Mouse (Mus musculus) embryonic facial prominence, embryonic 12.5 days (tissue): ENCODE results near the gene Slc5a5. TPM values are rescaled to one million over a fixed set of nuclear protein-coding genes. Genes with fewer than 3 reads are reported as not detected.
"Not testable (repeated sequence)": the region's sequence is repeated elsewhere in the genome, so short reads cannot be mapped to it uniquely, and the experiment has no call there.

Experiments used
- ATAC-seq: fragments of 200-750 bp; cut with Nextera tagmentation; 2 replicates; pipeline ENCODE4 v1.8.0; 2017; ENCODE audit not compliant: insufficient number of reproducible peaks, insufficient read depth, low FRiP score, low TSS enrichment
- H3K27ac ChIP-seq: fragments of 300-500 bp; sonication (generic); 2 replicates; pipeline ENCODE4 v1.5.1; 2016; ENCODE audit warnings: mild to moderate bottlenecking
- H3K27me3 ChIP-seq: fragments of 300-500 bp; sonication (generic); 2 replicates; pipeline ENCODE4 v1.6.1; 2016; ENCODE audit warnings: mild to moderate bottlenecking, moderate library complexity
- H3K36me3 ChIP-seq: fragments of 300-500 bp; sonication (generic); 2 replicates; pipeline ENCODE4 v1.6.1; 2016; ENCODE audit warnings: mild to moderate bottlenecking
- H3K4me1 ChIP-seq: fragments of 300-500 bp; sonication (generic); 2 replicates; pipeline ENCODE4 v1.6.1; 2016
- H3K4me2 ChIP-seq: fragments of 300-500 bp; sonication (generic); replicated peaks from 2 replicates; pipeline ENCODE4 v1.6.1; 2016; ENCODE audit warnings: mild to moderate bottlenecking, moderate library complexity
- H3K4me3 ChIP-seq: fragments of 300-500 bp; sonication (generic); 2 replicates; pipeline ENCODE4 v1.5.1; 2016; ENCODE audit warnings: mild to moderate bottlenecking
- H3K9ac ChIP-seq: fragments of 300-500 bp; sonication (generic); 2 replicates; pipeline ENCODE4 v1.6.1; 2016; ENCODE audit warnings: mild to moderate bottlenecking, moderate library complexity
- H3K9me3 ChIP-seq: fragments of 300-500 bp; sonication (generic); 2 replicates; pipeline ENCODE4 v1.6.1; 2016; ENCODE audit warnings: mild to moderate bottlenecking, moderate library complexity
- WGBS: fragments of 180-500 bp; shearing (Covaris S2); methylation state at CpG from one replicate; pipeline ENCODE4 v1.1.7; 2016; 5-methylcytosine and 5-hydroxymethylcytosine counted together
- polyA plus RNA-seq: library from polyadenylated mRNA; unstranded; fragments of >200 nt; fragmentation: Nextera tagmentation; extraction: Ambion mirVana; gene quantifications from 2 replicates; pipeline ENCODE4 v1.2.1, GENCODE M21; 2016

Gene Slc5a5
- polyA plus RNA-seq, 1 experiment from 2014 or later: 0.20 TPM

GRCm38 (mm10) chr8:70902211-70902610 is 9.7 kb upstream of the Slc5a5 start:
- no peak overlapping the region for H3K9ac ChIP-seq
- no peaks in the 10 kb centered on the region for H3K9me3 ChIP-seq
- H3K36me3 ChIP-seq: no peaks in the 10 kb centered on the region
- 36% methylated on average over 5 of the region's 5 CpGs for WGBS
- peaks cover 18% of the 10 kb centered on the region for H3K4me1 ChIP-seq
- no peak overlapping the region for H3K27ac ChIP-seq
- H3K4me3 ChIP-seq: no peak overlapping the region
- H3K4me2 ChIP-seq: no peak overlapping the region
- no peak for ATAC-seq
- H3K27me3 ChIP-seq: 0 out of 2 replicates have a peak, but pooled peaks cover 7% of the 10 kb centered on the region

GRCm38 (mm10) chr8:70900872-70901387 is 8.4 kb upstream of the Slc5a5 start:
- WGBS: 67% methylated on average over 2 of the region's 2 CpGs
- ATAC-seq: no peak
- Histone ChIP-seq H3K27ac (no peak overlapping the region), H3K36me3 (no peaks in the 10 kb centered on the region), H3K4me2 (no peak overlapping the region), H3K9me3 (no peaks in the 10 kb centered on the region), H3K4me1 (peaks cover 19% of the 10 kb centered on the region), H3K4me3 (no peak overlapping the region), H3K27me3 (0 out of 2 replicates have a peak, but pooled peaks cover 7% of the 10 kb centered on the region), H3K9ac (no peak overlapping the region)

DNA sequence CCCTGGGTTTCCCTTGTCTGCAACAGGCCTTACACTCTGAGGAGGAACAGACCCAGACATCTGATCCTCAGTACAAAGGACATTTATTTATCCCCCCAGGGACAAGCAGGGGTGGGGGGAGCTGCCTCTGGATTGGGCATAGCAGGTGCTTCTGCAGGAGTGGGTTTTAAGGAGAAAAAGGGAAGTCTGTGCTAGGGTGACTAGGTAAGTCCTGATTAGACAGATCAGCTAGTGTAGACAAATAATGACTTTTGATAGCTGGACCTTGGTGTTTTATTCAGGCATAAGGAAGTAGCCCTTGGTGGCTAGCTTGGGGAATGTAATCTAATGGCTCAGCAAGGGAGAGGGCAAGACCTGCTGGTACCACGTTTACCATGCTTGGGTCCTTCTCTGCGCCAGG is 6.7 kb upstream of the Slc5a5 start:
- peaks cover 22% of the 10 kb centered on the region for H3K4me1 ChIP-seq
- WGBS: 82% methylated on average over 2 of the region's 2 CpGs
- no peaks in the 10 kb centered on the region for H3K9me3 ChIP-seq
- no peak overlapping the region for H3K27ac ChIP-seq
- no peak for ATAC-seq
- H3K36me3 ChIP-seq: peaks cover 16% of the 10 kb centered on the region
- H3K27me3 ChIP-seq: peaks cover 16% of the 10 kb centered on the region
- no peak overlapping the region for H3K4me3 ChIP-seq
- no peak overlapping the region for H3K9ac ChIP-seq
- H3K4me2 ChIP-seq: no peak overlapping the region

DNA sequence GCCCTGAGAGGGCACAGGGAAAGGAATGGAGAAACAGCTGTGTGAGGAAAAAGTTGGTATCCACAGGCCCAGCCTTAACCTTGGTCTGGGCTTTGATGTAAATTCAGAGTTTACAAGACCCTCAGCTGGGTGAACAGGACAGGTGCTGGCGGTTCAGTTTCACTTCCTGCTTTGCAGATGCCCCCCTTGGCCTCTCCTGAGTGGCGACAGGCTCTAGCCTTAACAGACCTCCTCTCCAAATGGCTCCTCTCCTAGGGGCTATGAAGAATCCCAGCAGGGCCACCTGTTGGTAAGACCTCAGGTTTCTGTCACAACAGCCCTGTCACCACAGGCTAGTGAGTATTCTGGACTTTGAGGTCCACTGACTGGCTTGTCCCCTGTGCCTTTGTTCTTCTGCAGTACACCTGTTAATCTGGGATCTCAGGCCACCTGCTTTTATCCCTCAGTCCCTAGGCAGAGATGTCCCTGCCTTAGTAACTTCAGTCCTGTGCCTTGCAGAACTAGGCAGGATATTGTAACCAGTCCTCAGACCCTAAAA is 6.2 kb upstream of the Slc5a5 start:
- 0 out of 2 replicates have a peak overlapping the region, but pooled peaks have one; percentile 30 for H3K27ac ChIP-seq
- H3K36me3 ChIP-seq: peaks cover 21% of the 10 kb centered on the region
- no peak for ATAC-seq
- no peaks in the 10 kb centered on the region for H3K9me3 ChIP-seq
- H3K4me2 ChIP-seq: peak overlapping the region; percentile 74; the same call in 1 of the 2 replicates
- H3K27me3 ChIP-seq: peaks cover 21% of the 10 kb centered on the region
- peaks cover 22% of the 10 kb centered on the region for H3K4me1 ChIP-seq
- peak overlapping the region; percentile 77; the same call in 1 of the 2 replicates for H3K9ac ChIP-seq
- 52% methylated on average over 2 of the region's 2 CpGs for WGBS
- peak overlapping the region; percentile 89; the same call in 1 of the 2 replicates for H3K4me3 ChIP-seq

DNA sequence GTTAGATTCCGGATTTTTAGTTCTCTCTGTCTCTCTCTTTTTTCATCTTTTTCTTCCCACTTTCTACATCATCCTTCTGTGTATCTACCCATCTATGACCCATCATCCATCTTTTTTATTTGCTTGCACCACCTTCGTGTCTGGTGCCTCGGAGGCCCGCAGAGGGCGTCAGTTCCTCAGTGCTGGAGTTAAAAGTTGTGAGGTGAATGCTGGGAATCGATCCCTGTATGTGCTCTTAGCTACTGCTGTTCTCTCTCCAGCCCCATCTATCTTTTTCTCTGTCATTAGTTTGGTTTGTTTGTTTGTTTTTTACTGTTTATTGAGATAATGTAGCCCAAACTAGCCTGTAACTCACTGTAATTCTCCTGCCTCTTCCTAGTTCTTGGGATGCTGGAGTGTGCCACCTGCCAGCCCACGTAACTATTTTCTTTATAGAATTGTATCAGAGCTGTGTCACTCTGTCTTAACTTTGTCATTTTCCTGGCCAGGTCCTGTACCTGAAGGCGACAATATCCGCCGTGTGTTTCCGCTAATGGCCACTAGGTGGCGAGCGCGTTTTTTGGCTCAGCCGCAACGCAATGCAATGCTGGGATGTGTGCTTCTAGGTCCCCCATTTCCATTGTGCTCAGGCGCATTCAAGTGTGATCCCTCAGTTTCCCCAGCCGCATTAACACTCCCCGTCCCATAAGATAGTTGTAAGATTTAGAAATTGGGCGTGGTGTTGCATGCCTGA is 5.3 kb upstream of the Slc5a5 start:
- Histone ChIP-seq H3K9ac (peak overlapping the region; percentile 77), H3K27ac (peak overlapping the region; percentile 89), H3K4me2 (peak overlapping the region; percentile 74), H3K4me1 (peaks cover 29% of the 10 kb centered on the region), H3K36me3 (peaks cover 26% of the 10 kb centered on the region), H3K27me3 (peaks cover 26% of the 10 kb centered on the region), H3K4me3 (peak overlapping the region; percentile 89), H3K9me3 (no peaks in the 10 kb centered on the region)
- peak; percentile 13; the same call in 1 of the 2 replicates for ATAC-seq
- under 1% methylated on average over 20 of the region's 20 CpGs for WGBS

- under 1% methylated on average over 60 of the region's 60 CpGs for WGBS
- no peaks in the 10 kb centered on the region for H3K9me3 ChIP-seq
- peak within 1 kb of the TSS; percentile 89 for H3K4me3 ChIP-seq
- ATAC-seq: peak; percentile 98
- H3K4me1 ChIP-seq: peaks cover 36% of the 10 kb centered on the region
- H3K4me2 ChIP-seq: peak within 1 kb of the TSS; percentile 85
- peaks cover 26% of the 10 kb centered on the region for H3K36me3 ChIP-seq
- H3K27ac ChIP-seq: peak within 1 kb of the TSS; percentile 89
- peak within 1 kb of the TSS; percentile 93 for H3K9ac ChIP-seq
- H3K27me3 ChIP-seq: peaks cover 30% of the 10 kb centered on the region
Observed at GRCm38 (mm10) chr8:70897021-70897680, 4.6 kb upstream of the Slc5a5 start, which contains the start of gene Rpl18a. Gene Rpl18a (minus strand): TSS chr8:70897412.

- H3K4me2 ChIP-seq: peak overlapping the region; percentile 85
- ATAC-seq: no peak
- no peaks in the 10 kb centered on the region for H3K9me3 ChIP-seq
- peak overlapping the region; percentile 93 for H3K9ac ChIP-seq
- 3% methylated on average over 25 of the region's 25 CpGs for WGBS
- peaks cover 42% of the 10 kb centered on the region for H3K4me1 ChIP-seq
- H3K27ac ChIP-seq: peak overlapping the region; percentile 80; the same call in 1 of the 2 replicates
- H3K27me3 ChIP-seq: peaks cover 36% of the 10 kb centered on the region
- peaks cover 26% of the 10 kb centered on the region for H3K36me3 ChIP-seq
- peak overlapping the region; percentile 89 for H3K4me3 ChIP-seq
Observed at GRCm38 (mm10) chr8:70896316-70897020, 3.9 kb upstream of the Slc5a5 start.

DNA sequence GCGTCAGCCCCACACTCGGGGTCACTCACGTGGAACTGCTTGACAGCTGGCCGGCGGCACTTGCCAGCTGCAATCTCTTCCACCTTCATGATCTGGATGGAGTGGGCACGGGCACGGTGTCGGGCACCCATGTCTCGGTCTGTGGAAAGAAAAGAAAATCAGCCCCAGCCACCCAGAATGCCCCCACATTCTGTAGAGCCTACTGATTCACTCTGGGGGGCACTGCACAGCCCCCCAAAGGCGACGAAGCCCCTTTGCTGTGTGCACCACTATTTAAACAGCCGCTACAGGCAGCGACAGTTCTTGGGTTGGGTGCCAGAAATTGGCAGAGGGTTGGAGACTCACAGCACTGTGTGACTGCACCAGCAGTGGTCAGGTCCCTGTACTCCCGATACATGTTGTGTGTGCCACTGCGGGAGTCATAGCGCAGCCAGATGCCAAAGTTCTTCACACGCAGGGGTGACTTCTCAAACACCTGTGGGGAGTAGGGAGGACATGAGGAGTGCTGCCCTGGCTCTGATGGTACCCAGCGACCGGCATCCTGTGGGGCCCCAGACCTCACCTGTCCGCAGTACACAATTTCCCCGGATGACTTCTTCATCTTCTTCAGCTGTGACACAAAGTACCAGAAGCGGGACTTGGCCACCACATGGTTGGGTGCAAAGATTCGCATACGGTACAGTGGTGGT is 3.2 kb upstream of the Slc5a5 start:
- peak overlapping the region; percentile 93 for H3K9ac ChIP-seq
- H3K27me3 ChIP-seq: peaks cover 44% of the 10 kb centered on the region
- H3K4me2 ChIP-seq: peak overlapping the region; percentile 85
- not testable (repeated sequence) for H3K27ac ChIP-seq, ATAC-seq, H3K9me3 ChIP-seq
- peaks cover 45% of the 10 kb centered on the region for H3K4me1 ChIP-seq
- WGBS: 84% methylated on average over 24 of the region's 24 CpGs
- H3K4me3 ChIP-seq: peak overlapping the region; percentile 89
- H3K36me3 ChIP-seq: peaks cover 26% of the 10 kb centered on the region

DNA sequence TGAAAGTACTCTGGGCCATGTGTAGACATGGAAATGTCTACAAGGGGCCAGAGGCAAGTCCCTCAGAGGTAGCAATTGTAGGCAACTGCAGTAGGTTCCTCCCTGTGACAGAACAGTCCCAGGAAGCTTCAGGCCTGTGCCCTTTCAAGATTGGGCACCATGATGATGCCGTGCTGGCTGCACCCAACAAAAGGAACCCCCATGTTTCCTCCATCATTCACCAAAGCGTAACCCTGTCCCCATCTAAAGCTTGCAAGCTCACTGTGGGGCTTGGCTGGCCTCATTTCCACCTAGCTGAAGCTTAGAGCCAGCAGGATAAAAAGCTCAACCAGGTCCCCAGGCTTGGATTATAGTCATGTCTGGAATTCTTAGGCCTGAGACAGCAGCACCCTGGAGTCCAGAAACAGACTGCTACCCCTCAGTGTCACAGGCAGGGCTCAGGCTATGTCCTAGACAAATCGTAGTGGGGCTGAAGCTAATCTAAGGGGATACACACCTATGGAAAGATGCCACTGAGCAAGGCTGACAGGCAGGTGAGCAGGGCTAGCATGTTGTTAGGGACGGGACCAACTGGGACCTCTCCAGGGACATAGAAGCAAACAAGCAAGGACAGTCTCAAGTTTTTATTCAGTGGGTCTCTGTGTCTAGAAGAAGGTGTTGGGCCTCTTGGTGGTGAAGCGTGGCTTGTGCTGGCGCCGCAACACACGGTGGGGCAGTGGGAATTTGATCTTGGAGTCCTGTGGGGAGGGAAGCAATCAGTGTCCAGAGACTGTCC is 2.4 kb upstream of the Slc5a5 start:
- Histone ChIP-seq H3K27me3 (peaks cover 51% of the 10 kb centered on the region), H3K9ac (no peak overlapping the region), H3K36me3 (peaks cover 26% of the 10 kb centered on the region), H3K9me3 (no peaks in the 10 kb centered on the region), H3K4me1 (peaks cover 45% of the 10 kb centered on the region), H3K4me3 (no peak overlapping the region), H3K27ac (no peak overlapping the region), H3K4me2 (no peak overlapping the region)
- 86% methylated on average over 8 of the region's 8 CpGs for WGBS
- ATAC-seq: no peak

DNA sequence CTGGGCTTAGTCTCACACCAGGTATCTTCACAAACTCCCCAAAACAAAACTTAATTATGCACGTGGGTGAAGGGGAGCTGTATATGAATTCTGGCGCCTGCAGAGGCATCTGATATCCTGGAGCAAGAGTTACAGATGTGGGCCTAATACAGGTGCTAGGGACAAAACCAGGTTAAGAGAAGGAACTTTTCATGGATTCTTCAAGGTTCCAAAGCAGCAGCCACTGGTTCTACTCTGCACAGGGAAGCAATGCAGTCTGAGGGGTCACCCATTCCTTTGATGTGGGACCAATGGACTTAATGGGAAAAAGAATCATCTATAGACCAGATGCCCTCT is 1.8 kb upstream of the Slc5a5 start:
- ATAC-seq: no peak
- WGBS: 62% methylated on average over 2 of the region's 2 CpGs
- Histone ChIP-seq H3K9me3 (no peaks in the 10 kb centered on the region), H3K36me3 (peaks cover 26% of the 10 kb centered on the region), H3K27me3 (peaks cover 51% of the 10 kb centered on the region), H3K27ac (no peak overlapping the region), H3K4me1 (peaks cover 45% of the 10 kb centered on the region), H3K4me2 (no peak overlapping the region), H3K9ac (no peak overlapping the region), H3K4me3 (no peak overlapping the region)
